In the genomic region with DNA sequence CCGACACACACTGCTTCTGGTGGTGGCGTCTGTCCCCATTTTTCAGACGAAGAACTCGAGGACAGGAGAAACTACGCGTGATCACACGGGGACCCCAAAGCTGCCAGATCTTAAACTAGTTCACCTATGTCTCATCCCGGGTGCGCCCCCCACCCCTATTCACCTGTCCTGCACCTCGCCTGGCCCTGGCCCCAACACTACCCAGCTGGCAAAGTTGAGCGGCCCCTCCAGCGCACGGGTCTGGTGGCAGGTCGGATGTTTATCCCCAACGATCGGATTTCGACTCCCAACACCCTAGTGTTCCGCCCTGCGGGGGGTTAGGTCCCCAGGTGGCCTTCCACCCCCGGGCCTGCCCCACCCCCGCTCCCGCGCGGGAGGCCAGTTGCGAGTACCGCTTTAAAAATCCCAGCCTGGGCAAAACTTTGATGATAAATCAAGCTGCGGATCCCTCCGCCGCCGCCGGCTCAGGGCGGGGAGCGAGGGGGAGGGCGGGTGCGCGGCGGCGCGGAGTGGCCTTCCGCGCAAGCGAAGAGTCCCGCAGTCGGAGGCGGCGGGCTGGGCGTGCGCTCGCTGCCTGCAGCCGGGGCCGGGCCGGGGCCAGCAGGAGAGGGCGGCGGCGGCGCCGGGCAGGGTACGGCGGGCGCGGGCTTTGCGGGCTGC, we compare ENCODE assay signal across 9 mouse cellular contexts. TPM values are rescaled to one million over a fixed set of nuclear protein-coding genes. Genes with fewer than 3 reads are reported as not detected.
DNase-seq lines count a peak whose midpoint lies in the region; ATAC-seq and TF ChIP-seq lines count a peak whose summit lies in the region.
"Had no signal": no experiment of that assay in that cellular context is flagged by ENCODE, and none has a peak within 500 bp of the region (broad histone marks: within the 10 kb centered on the region; RNA-seq: fewer than 3 reads in every experiment).

Gene Vstm2l, plus strand, starts transcription at position 549 of the 660 bp plus-strand sequence.

- H3K4me3 ChIP-seq in kidney, postnatal 0 days (replicated peaks; ENCODE audit: low read depth, low read length) = peak within 1 kb of the TSS; percentile 22
- H3K4me3 ChIP-seq in neural tube, embryonic 14.5 days (ENCODE audit: low read depth, low read length) = peak within 1 kb of the TSS; percentile 61
- H3K4me3 ChIP-seq in lung, adult 2 months (replicated peaks; ENCODE audit: extremely low read depth, low read depth, low read length) = no peak within 1 kb of the TSS

- no peak within 1 kb of the TSS for H3K27ac ChIP-seq in kidney, postnatal 0 days
- H3K27ac ChIP-seq in neural tube, embryonic 14.5 days (ENCODE audit: low read depth, low read length) = peak within 1 kb of the TSS; percentile 67

- TF ChIP-seq POLR2A in lung, adult 2 months (IDR thresholded peaks at IDR 0.05; ENCODE audit: borderline replicate concordance, extremely low read depth, low read depth, low read length) = no peak

- peaks cover 8% of the 10 kb centered on the region; the same call in 1 of the 2 replicates for H3K4me1 ChIP-seq in kidney, postnatal 0 days (replicated peaks; ENCODE audit: insufficient read depth, low read length)
- H3K4me1 ChIP-seq in neural tube, embryonic 14.5 days (ENCODE audit: control insufficient read depth, insufficient read depth, low read length) = peaks cover 29% of the 10 kb centered on the region; the same call in 1 of the 2 replicates
- no peaks in the 10 kb centered on the region for H3K4me1 ChIP-seq in lung, adult 2 months (ENCODE audit: control insufficient read depth, insufficient read depth, low read length)

- no peak within 1 kb of the TSS for H3K9ac ChIP-seq in kidney, postnatal 0 days (ENCODE audit: low read depth, low read length)
- H3K9ac ChIP-seq in neural tube, embryonic 14.5 days (replicated peaks; ENCODE audit: low read depth, low read length) = peak within 1 kb of the TSS; percentile 86

- TF ChIP-seq CTCF in kidney, postnatal 0 days (IDR thresholded peaks at IDR 0.05; ENCODE audit: low read depth) = no peak
- TF ChIP-seq CTCF in lung, adult 2 months (IDR thresholded peaks at IDR 0.05; ENCODE audit: insufficient read depth, low read length) = no peak

- no peak for DNase-seq in kidney, postnatal 0 days (ENCODE audit: low spot score)
- no peak for DNase-seq in kidney, adult 8-10 months
- DNase-seq in cerebellum, adult 18-20 months = peak; percentile 41 to 58
- peak; percentile 19 for DNase-seq in forelimb bud, embryonic 11.5 days (ENCODE audit: low read depth, low spot score)
- peak; percentile 69 to 80 for DNase-seq in left cerebral cortex, adult 18-20 months (ENCODE audit: low spot score in 2 of 2)
- DNase-seq in gastrocnemius, postnatal 4 days (ENCODE audit: low spot score in 2 of 2) = no peak
- no peak for DNase-seq in lung, adult 2 months

- H3K4me2 ChIP-seq in kidney, postnatal 0 days (ENCODE audit: low read length) = peak within 1 kb of the TSS; percentile 54
- H3K4me2 ChIP-seq in neural tube, embryonic 14.5 days (ENCODE audit: low read depth, low read length) = peak within 1 kb of the TSS; percentile 56

- peaks cover 22% of the 10 kb centered on the region for H3K27me3 ChIP-seq in kidney, postnatal 0 days (ENCODE audit: insufficient read depth, low read length)
- no peaks in the 10 kb centered on the region for H3K27me3 ChIP-seq in neural tube, embryonic 14.5 days (ENCODE audit: control insufficient read depth, insufficient read depth, low read length)

- ATAC-seq in kidney, postnatal 0 days (replicated peaks; ENCODE audit: low FRiP score, low read depth) = no peak
- peak; percentile 43 for ATAC-seq in neural tube, embryonic 14.5 days (ENCODE audit: low read depth)

- H3K9me3 ChIP-seq in kidney, postnatal 0 days (replicated peaks; ENCODE audit: low read length) = no peaks in the 10 kb centered on the region
- H3K9me3 ChIP-seq in neural tube, embryonic 14.5 days (ENCODE audit: control insufficient read depth, low read length) = no peaks in the 10 kb centered on the region

- H3K36me3 ChIP-seq in kidney, postnatal 0 days (ENCODE audit: insufficient read depth, low read length) = no peaks in the 10 kb centered on the region
- no peaks in the 10 kb centered on the region for H3K36me3 ChIP-seq in neural tube, embryonic 14.5 days (ENCODE audit: control insufficient read depth, insufficient read depth, low read length)

- 4% methylated on average over 57 of the region's 62 CpGs for WGBS in kidney, postnatal 0 days
- WGBS in neural tube, embryonic 14.5 days = 1% methylated on average over 53 of the region's 62 CpGs
- 6% methylated on average over 61 of the region's 62 CpGs for WGBS in lung, adult 2 months

RNA-seq across cellular contexts. Expression of gene Vstm2l, which starts in this region (rescaled TPM):
- 0.26 and 0.38 TPM in 2 replicates for polyA plus RNA-seq in kidney, postnatal 0 days (2015; fragmentation: Nextera tagmentation; extraction: Ambion mirVana)
- total RNA-seq in left cerebral cortex, adult 18-20 months (2021) = 100 to 1,000 TPM; 171 to 184 TPM
- polyA plus RNA-seq in neural tube, embryonic 14.5 days (2014; fragmentation: Nextera tagmentation; extraction: Ambion mirVana) = 46.5 and 60.0 TPM in 2 replicates
- under 1 TPM in 1 of 2 experiments, not detected in 1; 0.18 TPM for total RNA-seq in gastrocnemius, postnatal 4 days (2021)
- polyA plus RNA-seq in lung, adult 2 months (2012; rRNA removed) = not detected in 2 replicates
- polyA plus RNA-seq: liver, embryonic 16.5 days had no signal

Comparison
In these comparisons a context has a peak if more than half of its experiments do, and no peak if none do; other contexts are left out.
1. RNA of gene Vstm2l (total RNA-seq): 171 to 184 TPM in left cerebral cortex, adult 18-20 months; 0.18 TPM in gastrocnemius, postnatal 4 days; every median in the first group is over 100 times any median in the second.
2. RNA of gene Vstm2l (polyA plus RNA-seq): 46.5 to 60.0 TPM in neural tube, embryonic 14.5 days; 0.26 to 0.38 TPM in kidney, postnatal 0 days and not detected in lung, adult 2 months; every median in the first group is over 10 times any median in the second.
3. DNase-seq: peak in cerebellum, adult 18-20 months (2 of 2), forelimb bud, embryonic 11.5 days (single experiment) and left cerebral cortex, adult 18-20 months (2 of 2); none in kidney, postnatal 0 days (single experiment), kidney, adult 8-10 months (0 of 2), gastrocnemius, postnatal 4 days (0 of 2) and lung, adult 2 months (single experiment).